Mouse (Mus musculus) limb, embryonic 15.5 days (tissue): ENCODE measurements around the gene Mettl24. TPM values are rescaled to one million over a fixed set of nuclear protein-coding genes. Genes with fewer than 3 reads are reported as not detected.
A peak's percentile ranks its signal among the peaks of the same experiment; 100 is the strongest.

Experiments
- ATAC-seq: fragments of 200-750 bp; cut with Nextera tagmentation; 2 replicates; pipeline ENCODE4 v1.8.0; 2017; ENCODE audit warnings: low read depth, moderate TSS enrichment; ENCODE audit not compliant: insufficient number of reproducible peaks, low FRiP score, low TSS enrichment
- H3K27ac ChIP-seq: fragments of 300-500 bp; sonication (generic); 2 replicates; pipeline ENCODE4 v1.5.1; 2015; ENCODE audit warnings: moderate library complexity, mild to moderate bottlenecking, inconsistent platforms
- H3K27me3 ChIP-seq: fragments of 300-500 bp; sonication (generic); 2 replicates; pipeline ENCODE4 v1.6.1; 2015; ENCODE audit warnings: inconsistent platforms
- H3K36me3 ChIP-seq: fragments of 300-500 bp; sonication (generic); 2 replicates; pipeline ENCODE4 v1.6.1; 2015; ENCODE audit warnings: inconsistent platforms
- H3K4me1 ChIP-seq: fragments of 300-500 bp; sonication (generic); 2 replicates; pipeline ENCODE4 v1.6.1; 2015; ENCODE audit warnings: inconsistent platforms
- H3K4me2 ChIP-seq: fragments of 300-500 bp; sonication (generic); 2 replicates; pipeline ENCODE4 v1.6.1; 2015; ENCODE audit warnings: mild to moderate bottlenecking, inconsistent platforms
- H3K4me3 ChIP-seq: fragments of 300-500 bp; sonication (generic); 2 replicates; pipeline ENCODE4 v1.5.1; 2015; ENCODE audit warnings: mild to moderate bottlenecking, inconsistent platforms
- H3K9ac ChIP-seq: fragments of 300-500 bp; sonication (generic); 2 replicates; pipeline ENCODE4 v1.6.1; 2015; ENCODE audit warnings: inconsistent platforms
- H3K9me3 ChIP-seq: fragments of 300-500 bp; sonication (generic); 2 replicates; pipeline ENCODE4 v1.6.1; 2016; ENCODE audit warnings: inconsistent platforms
- WGBS: fragments of 180-500 bp; shearing (Covaris S2); methylation state at CpG from one replicate; pipeline ENCODE4 v1.1.7; 2015; 5-methylcytosine and 5-hydroxymethylcytosine counted together
- polyA plus RNA-seq: library from polyadenylated mRNA; unstranded; fragments of >200 nt; fragmentation: Nextera tagmentation; extraction: Ambion mirVana; gene quantifications from 2 replicates; pipeline ENCODE4 v1.2.1, GENCODE M21; 2015

Gene Mettl24
- 2.2 and 2.9 TPM in 2 replicates for polyA plus RNA-seq

DNA sequence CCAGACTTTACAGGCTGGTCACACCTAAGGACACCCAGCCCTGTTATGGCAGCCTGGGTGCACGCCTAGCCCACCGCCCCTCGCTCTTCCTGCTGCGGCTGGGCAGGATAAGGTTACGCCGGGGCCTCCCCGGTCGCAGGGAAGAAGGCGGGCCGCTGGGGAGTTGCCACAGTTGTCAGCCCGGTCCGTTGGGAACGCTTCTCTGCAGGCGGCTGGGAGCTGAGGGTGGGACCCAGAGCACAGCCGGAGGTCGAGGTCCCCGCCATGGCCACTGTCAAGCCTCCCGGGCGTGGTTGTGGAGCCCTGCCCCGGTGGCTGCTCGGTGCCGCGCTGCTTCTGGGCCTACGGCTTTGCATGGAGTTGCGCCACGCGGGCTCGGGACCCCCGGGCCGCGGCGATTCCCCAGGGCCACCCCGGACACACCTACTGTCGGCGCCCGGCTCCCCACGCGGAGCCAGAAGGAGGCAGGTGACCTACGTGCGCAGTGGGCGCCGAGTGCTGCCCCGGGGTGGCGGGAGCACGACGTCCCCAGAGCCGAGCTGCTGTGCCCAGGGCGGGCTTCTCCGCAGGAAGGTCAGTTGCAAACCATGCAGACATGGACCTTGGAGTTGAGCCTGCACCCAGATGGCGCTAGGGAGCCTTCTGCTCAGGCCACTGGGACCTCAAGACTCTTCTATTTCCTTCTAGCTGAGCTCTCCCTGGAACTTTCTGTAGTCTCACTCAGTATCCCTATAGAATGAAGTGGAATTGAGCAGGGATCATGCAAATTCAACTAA lies at the start of gene Mettl24:
TSS of gene Mettl24 (plus strand) at position 191 of the 776 bp plus-strand sequence.
- H3K4me1 ChIP-seq = peaks cover 5% of the 10 kb centered on the region
- WGBS = under 1% methylated on average over 45 of the region's 50 CpGs
- H3K9ac ChIP-seq = peak within 1 kb of the TSS; percentile 56
- ATAC-seq = peak; percentile 75
- 0 out of 2 replicates have a peak within 1 kb of the TSS, but pooled peaks have one; percentile 38 for H3K27ac ChIP-seq
- H3K4me2 ChIP-seq = peak within 1 kb of the TSS; percentile 97
- peaks cover 5% of the 10 kb centered on the region; the same call in 1 of the 2 replicates for H3K27me3 ChIP-seq
- H3K9me3 ChIP-seq = no peaks in the 10 kb centered on the region
- H3K36me3 ChIP-seq = no peaks in the 10 kb centered on the region
- H3K4me3 ChIP-seq = peak within 1 kb of the TSS; percentile 59

DNA sequence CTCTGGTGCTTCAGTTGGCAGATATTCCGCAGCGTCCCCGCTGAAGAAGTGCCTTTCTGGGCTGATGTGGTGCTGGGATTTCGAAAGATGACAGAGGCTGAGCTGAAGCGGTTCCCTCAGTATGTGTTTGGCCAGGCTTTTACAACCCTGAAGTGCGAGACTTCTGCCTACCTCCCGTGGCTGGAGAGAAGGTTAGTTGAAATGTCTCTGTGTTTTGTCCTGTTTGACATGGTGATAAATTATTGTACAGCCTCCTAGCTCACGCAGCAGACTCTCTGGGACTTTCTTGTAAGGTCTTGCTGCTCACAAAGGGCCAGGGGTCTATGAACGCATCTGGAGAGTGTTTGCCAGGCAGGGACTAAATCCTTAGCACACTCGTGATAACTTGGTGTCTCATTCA lies 45.8 kb upstream of the Mettl24 start:
- no peak overlapping the region for H3K27ac ChIP-seq
- no peaks in the 10 kb centered on the region for H3K27me3 ChIP-seq
- H3K4me1 ChIP-seq = peaks cover 14% of the 10 kb centered on the region; the same call in 1 of the 2 replicates
- no peak overlapping the region for H3K4me2 ChIP-seq
- no peak overlapping the region for H3K9ac ChIP-seq
- ATAC-seq = no peak
- H3K4me3 ChIP-seq = no peak overlapping the region
- WGBS = 24% methylated on average over 10 of the region's 10 CpGs
- no peaks in the 10 kb centered on the region for H3K36me3 ChIP-seq
- no peaks in the 10 kb centered on the region for H3K9me3 ChIP-seq

DNA sequence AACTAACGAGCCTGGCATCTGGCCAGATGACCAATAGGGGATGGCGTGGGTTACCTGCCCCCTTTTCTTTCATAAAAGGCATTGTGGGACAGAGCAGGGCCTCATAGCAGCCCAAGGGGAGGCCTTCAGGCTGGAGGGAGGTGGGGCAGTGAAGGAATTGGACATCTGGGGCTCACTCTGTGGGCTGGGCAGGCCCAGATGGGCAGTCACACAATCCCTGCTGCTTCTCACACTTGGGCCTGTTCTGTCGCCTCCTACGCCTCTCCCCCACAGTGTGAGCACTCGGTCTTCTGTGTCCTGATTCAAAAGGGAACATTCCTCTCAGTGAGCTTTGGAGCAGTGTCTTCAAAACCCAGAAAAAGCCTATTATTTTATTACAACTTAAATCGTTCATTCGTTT lies 44.8 kb upstream of the Mettl24 start:
- ATAC-seq = no peak
- 52% methylated on average over 7 of the region's 7 CpGs for WGBS
- Histone ChIP-seq H3K4me3 (no peak overlapping the region), H3K27ac (no peak overlapping the region), H3K4me2 (no peak overlapping the region), H3K4me1 (peaks cover 14% of the 10 kb centered on the region; the same call in 1 of the 2 replicates), H3K36me3 (no peaks in the 10 kb centered on the region), H3K9ac (no peak overlapping the region), H3K9me3 (no peaks in the 10 kb centered on the region), H3K27me3 (no peaks in the 10 kb centered on the region)

DNA sequence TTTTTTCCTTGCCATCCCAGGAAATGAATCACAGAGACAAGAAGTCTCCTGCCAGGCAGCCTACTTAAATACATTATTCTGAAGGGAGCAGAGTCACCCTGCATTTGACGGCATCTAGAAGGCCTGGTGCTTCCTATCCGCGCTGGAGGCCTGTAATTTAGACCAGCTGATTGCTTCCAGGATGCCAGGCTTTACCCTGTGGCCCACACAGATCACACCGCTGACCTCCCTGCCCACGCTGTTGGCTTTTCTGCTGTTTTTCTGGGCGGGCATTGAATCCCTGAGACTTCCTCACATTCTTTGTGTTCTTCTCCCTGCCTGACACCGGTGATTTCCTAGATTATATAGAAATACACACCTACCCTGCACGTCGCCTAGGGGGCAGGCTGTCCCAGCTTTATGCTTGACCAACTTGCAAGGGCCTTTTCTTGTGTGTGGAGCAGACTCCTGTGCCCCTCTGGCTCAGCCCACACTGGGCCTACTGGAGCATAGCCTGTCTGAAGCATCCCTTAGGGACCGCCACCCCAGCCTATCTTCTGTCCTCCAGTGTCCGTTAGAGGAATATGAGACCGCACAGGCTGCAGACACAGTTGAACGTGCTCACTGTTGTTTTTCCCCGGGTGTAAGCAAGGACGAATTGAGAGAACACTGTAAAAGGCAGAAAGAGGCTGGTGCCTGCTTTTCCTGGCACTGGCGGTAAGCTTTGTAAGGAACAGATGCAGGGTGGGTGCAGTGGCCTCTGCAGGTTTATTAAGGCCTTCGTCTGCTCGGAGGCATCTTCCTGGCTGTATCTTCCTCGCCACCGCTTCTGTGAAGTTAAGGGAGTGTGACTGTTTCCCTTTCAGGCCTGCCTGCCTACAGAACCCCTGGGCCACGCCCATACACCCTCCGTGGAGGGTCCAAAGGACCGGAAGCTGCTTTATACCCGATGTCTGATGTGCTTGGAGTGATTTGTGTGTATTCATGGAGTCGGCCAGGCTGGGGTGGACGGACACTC lies 44.0 kb upstream of the Mettl24 start:
- Histone ChIP-seq H3K36me3 (no peaks in the 10 kb centered on the region), H3K9ac (no peak overlapping the region), H3K27me3 (no peaks in the 10 kb centered on the region), H3K4me3 (no peak overlapping the region), H3K9me3 (no peaks in the 10 kb centered on the region), H3K27ac (no peak overlapping the region), H3K4me2 (no peak overlapping the region), H3K4me1 (peaks cover 14% of the 10 kb centered on the region; the same call in 1 of the 2 replicates)
- WGBS = 50% methylated on average over 26 of the region's 26 CpGs
- no peak for ATAC-seq

DNA sequence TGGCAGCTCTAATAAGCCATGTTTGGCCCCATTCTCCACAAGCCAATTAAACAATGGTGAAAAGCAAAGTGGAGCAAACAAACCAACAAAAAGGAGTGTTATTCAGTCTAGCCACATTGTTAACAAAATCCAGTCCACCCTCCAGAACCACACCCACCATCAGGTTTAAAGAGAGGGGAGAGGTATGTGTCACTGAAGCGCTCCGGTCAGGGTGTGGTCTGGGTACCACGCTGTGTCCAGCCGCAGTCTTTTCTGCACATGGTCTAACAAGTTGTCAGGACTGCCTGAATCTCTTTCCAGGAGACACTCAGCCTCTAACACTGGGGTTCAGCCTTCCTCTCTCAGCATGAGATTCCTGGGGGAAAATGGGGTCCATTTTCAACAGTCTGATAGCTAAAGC lies 42.7 kb upstream of the Mettl24 start:
- H3K9ac ChIP-seq = no peak overlapping the region
- H3K27me3 ChIP-seq = no peaks in the 10 kb centered on the region
- no peak overlapping the region for H3K4me2 ChIP-seq
- H3K4me1 ChIP-seq = peaks cover 14% of the 10 kb centered on the region; the same call in 1 of the 2 replicates
- no peak overlapping the region for H3K27ac ChIP-seq
- no peak for ATAC-seq
- H3K4me3 ChIP-seq = no peak overlapping the region
- H3K36me3 ChIP-seq = no peaks in the 10 kb centered on the region
- 87% methylated on average over 4 of the region's 4 CpGs for WGBS
- H3K9me3 ChIP-seq = no peaks in the 10 kb centered on the region

DNA sequence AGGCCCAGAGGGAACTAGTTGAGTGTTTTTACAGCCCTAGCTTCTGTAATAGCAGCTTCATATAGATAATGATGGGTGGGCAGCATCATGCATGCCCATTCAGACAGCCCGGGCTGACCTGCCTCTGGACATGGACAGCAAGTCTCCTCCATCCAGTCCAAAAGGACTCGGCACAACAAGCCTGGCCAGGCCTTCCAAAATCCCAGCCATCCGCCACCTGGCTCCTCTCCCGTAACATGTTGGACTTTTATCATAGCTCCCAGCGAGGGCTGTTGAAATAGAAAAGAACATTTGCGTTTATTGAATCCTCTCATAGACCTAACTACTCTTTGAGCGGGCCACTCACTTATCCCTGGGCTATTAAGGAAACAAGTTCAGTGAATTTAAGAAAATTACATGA lies 41.2 kb upstream of the Mettl24 start:
- H3K36me3 ChIP-seq = no peaks in the 10 kb centered on the region
- 0 out of 2 replicates have a peak, but pooled peaks cover 4% of the 10 kb centered on the region for H3K27me3 ChIP-seq
- no peak overlapping the region for H3K4me2 ChIP-seq
- no peaks in the 10 kb centered on the region for H3K9me3 ChIP-seq
- H3K4me3 ChIP-seq = no peak overlapping the region
- 71% methylated on average over 7 of the region's 7 CpGs for WGBS
- no peak overlapping the region for H3K27ac ChIP-seq
- H3K4me1 ChIP-seq = peaks cover 14% of the 10 kb centered on the region; the same call in 1 of the 2 replicates
- ATAC-seq = no peak
- no peak overlapping the region for H3K9ac ChIP-seq

DNA sequence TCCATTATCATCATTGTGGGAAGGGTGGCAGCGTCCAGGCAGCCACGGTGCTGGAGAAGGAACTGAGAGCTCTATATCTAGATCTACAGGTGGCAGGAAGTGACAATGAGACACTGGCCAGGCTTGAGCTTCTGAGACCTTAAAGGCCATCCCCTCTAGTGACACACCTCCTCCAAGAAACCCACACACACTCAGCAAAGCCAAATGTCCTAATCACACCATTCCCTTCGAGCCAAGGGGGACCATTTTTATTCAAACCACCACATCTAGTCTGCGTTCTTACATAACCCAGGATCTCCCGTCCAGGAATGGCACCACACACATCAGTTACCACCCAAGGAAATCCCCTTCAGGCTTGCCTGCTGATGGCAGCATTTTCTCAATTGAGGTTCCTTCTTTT lies 40.0 kb upstream of the Mettl24 start:
- Histone ChIP-seq H3K9me3 (no peaks in the 10 kb centered on the region), H3K4me2 (no peak overlapping the region), H3K27me3 (0 out of 2 replicates have a peak, but pooled peaks cover 4% of the 10 kb centered on the region), H3K36me3 (no peaks in the 10 kb centered on the region), H3K27ac (no peak overlapping the region), H3K4me3 (no peak overlapping the region), H3K4me1 (peaks cover 14% of the 10 kb centered on the region; the same call in 1 of the 2 replicates), H3K9ac (no peak overlapping the region)
- 77% methylated on average over 5 of the region's 5 CpGs for WGBS
- no peak for ATAC-seq

DNA sequence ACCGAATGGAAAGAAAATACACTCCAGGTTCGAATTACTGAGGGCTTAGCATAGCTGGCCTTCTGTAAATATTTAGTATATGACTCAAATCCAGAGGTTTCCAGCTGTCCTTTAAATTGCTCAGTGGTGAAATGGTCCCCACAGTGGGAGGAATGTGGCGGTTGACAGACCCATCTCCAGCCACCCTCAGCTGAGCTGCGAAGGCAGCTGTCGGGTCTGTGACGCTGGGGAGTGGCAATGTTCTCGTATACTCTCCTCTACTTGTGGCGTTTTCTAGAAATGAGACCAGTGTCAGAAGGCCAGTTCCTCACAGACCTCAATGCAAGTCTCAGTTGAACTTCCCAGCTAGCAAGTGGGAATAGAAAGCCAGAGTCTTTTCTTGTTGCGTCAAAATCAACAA lies 38.6 kb upstream of the Mettl24 start:
- no peak overlapping the region for H3K27ac ChIP-seq
- ATAC-seq = no peak
- H3K4me3 ChIP-seq = no peak overlapping the region
- 51% methylated on average over 9 of the region's 9 CpGs for WGBS
- no peaks in the 10 kb centered on the region for H3K36me3 ChIP-seq
- H3K9me3 ChIP-seq = no peaks in the 10 kb centered on the region
- no peak overlapping the region for H3K9ac ChIP-seq
- H3K27me3 ChIP-seq = 0 out of 2 replicates have a peak, but pooled peaks cover 4% of the 10 kb centered on the region
- no peak overlapping the region for H3K4me2 ChIP-seq
- peaks cover 8% of the 10 kb centered on the region; the same call in 1 of the 2 replicates for H3K4me1 ChIP-seq

DNA sequence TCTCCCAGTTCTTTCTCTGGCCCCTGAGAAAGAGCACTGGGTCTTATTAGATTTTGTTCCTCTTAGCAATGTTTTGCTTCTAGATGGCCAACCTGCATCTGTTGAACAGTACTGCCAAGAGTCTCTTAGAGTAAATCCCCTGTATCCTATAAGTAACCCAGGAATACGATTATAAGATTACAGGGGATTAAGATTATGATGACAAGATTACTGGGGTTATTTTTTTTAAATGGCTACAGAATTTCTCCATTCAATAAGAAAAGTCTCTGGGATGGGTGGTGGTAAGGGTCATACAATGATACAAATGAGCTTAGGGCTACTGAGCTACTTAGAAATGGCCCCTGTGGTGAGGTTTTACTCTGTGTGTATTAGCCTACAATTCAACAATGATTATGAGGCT lies 37.7 kb upstream of the Mettl24 start:
- WGBS = 72% methylated on average over 1 of the region's 1 CpGs
- H3K27ac ChIP-seq = no peak overlapping the region
- no peak overlapping the region for H3K9ac ChIP-seq
- H3K4me3 ChIP-seq = no peak overlapping the region
- no peaks in the 10 kb centered on the region for H3K36me3 ChIP-seq
- 0 out of 2 replicates have a peak, but pooled peaks cover 4% of the 10 kb centered on the region for H3K4me1 ChIP-seq
- no peak for ATAC-seq
- 0 out of 2 replicates have a peak, but pooled peaks cover 4% of the 10 kb centered on the region for H3K27me3 ChIP-seq
- no peak overlapping the region for H3K4me2 ChIP-seq
- H3K9me3 ChIP-seq = no peaks in the 10 kb centered on the region

DNA sequence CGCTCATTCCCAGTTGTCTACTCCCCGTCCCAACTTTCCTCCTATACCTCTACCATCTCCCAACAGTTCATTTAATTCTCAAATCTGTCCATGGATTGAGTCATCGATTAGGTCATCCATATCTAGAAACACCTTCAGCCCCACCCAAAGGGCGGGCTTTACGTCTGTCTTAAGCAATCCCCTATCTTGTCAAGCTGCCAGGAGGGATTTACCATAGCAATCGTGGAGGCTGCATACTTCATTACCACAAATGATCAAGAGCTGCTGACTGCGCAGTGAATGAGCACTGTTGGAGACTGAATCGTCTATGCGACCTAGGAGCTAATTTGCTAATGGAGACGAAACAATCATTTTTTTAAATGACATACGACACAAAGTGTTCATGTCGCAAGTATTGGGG lies 34.3 kb upstream of the Mettl24 start:
- WGBS = 81% methylated on average over 12 of the region's 12 CpGs
- Histone ChIP-seq H3K9me3 (no peaks in the 10 kb centered on the region), H3K4me2 (no peak overlapping the region), H3K27me3 (0 out of 2 replicates have a peak, but pooled peaks cover 4% of the 10 kb centered on the region), H3K4me3 (no peak overlapping the region), H3K9ac (no peak overlapping the region), H3K27ac (no peak overlapping the region), H3K4me1 (no peaks in the 10 kb centered on the region), H3K36me3 (no peaks in the 10 kb centered on the region)
- ATAC-seq = no peak

DNA sequence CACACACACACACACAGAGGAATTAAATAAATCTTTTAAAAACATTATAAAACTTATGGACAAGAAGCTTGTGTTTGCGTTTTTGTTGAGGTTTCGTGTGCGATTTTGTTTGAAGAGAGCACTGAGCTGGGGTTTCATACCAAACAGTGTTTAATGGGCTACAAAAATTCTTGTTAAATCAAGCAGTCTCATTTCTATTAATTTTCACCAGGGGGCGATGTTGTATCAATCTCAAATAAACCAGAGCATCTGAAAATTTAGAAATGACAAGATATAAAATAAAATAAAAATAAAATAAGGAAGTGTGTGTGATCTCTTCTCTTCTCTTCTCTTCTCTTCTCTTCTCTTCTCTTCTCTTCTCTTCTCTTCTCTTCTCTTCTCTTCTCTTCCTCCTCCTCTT lies 33.4 kb upstream of the Mettl24 start:
- Histone ChIP-seq H3K4me2 (no peak overlapping the region), H3K27ac (no peak overlapping the region), H3K9ac (no peak overlapping the region), H3K4me1 (no peaks in the 10 kb centered on the region), H3K4me3 (no peak overlapping the region), H3K9me3 (no peaks in the 10 kb centered on the region), H3K36me3 (no peaks in the 10 kb centered on the region), H3K27me3 (0 out of 2 replicates have a peak, but pooled peaks cover 4% of the 10 kb centered on the region)
- no peak for ATAC-seq
- 14% methylated on average over 4 of the region's 4 CpGs for WGBS
